Mouse (Mus musculus): Measurements from ENCODE around the gene Tsen2. TPM values are rescaled to one million over a fixed set of nuclear protein-coding genes. Genes with fewer than 3 reads are reported as not detected.

The Tsen2 gene
- polyA plus RNA-seq, 1 experiment from 2014 or later: 34.6 TPM

- Histone ChIP-seq H3K4me3 (no peak overlapping the region), H3K27ac (no peak overlapping the region), H3K27me3 (ENCODE audit: insufficient read depth, poor library complexity, severe bottlenecking) (no peaks in the 10 kb centered on the region), H3K4me1 (replicated peaks) (no peaks in the 10 kb centered on the region), H3K36me3 (peaks cover 94% of the 10 kb centered on the region), H3K9me3 (peaks cover 2% of the 10 kb centered on the region; the same call in 1 of the 2 replicates)
- 82% methylated on average over 5 of the region's 5 CpGs for whole genome bisulfite sequencing
- DNase-seq (ENCODE audit: low spot score): no peak
Measured at GRCm38 (mm10) chr6:115555485-115555884, 11.0 kb downstream of the Tsen2 start.

DNA sequence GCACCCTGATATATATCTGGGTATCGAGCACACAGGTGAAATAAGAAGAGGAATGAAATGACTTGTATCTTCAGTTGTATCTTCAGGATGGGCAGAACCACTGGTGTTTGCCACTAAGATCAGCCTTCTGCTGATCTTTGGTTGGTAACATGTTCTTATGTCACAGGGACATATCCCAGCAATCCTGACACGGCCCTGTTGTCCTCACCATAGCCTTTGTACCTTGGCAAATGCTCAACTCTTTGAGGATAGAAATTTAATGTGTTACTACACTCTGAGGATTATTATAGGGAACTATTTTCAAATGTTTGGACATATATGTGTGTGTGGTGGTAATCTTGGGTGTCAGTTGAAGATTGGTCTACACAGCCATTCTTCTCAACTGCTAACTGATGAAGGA, 13.7 kb downstream of the Tsen2 start:
- Histone ChIP-seq H3K27me3 (ENCODE audit: insufficient read depth, poor library complexity, severe bottlenecking) (no peaks in the 10 kb centered on the region), H3K36me3 (peaks cover 95% of the 10 kb centered on the region), H3K27ac (no peak overlapping the region), H3K4me1 (replicated peaks) (no peaks in the 10 kb centered on the region), H3K9me3 (peaks cover 2% of the 10 kb centered on the region; the same call in 1 of the 2 replicates), H3K4me3 (no peak overlapping the region)
- DNase-seq (ENCODE audit: low spot score): no peak
- 88% methylated on average over 2 of the region's 2 CpGs for WGBS

- whole genome bisulfite sequencing: 86% methylated on average over 21 of the region's 21 CpGs
- Histone ChIP-seq H3K4me3 (no peak overlapping the region), H3K9me3 (peaks cover 2% of the 10 kb centered on the region; the same call in 1 of the 2 replicates), H3K27me3 (ENCODE audit: insufficient read depth, poor library complexity, severe bottlenecking) (no peaks in the 10 kb centered on the region), H3K27ac (no peak overlapping the region), H3K36me3 (peaks cover 93% of the 10 kb centered on the region), H3K4me1 (replicated peaks) (no peaks in the 10 kb centered on the region)
- no peak for DNase-seq (ENCODE audit: low spot score)
Measured at GRCm38 (mm10) chr6:115559651-115560632, 15.5 kb downstream of the Tsen2 start.

GRCm38 (mm10) chr6:115565479-115566045, 21.1 kb downstream of the Tsen2 start:
- DNase-seq (ENCODE audit: low spot score): no peak
- Histone ChIP-seq H3K36me3 (peaks cover 95% of the 10 kb centered on the region), H3K27me3 (ENCODE audit: insufficient read depth, poor library complexity, severe bottlenecking) (no peaks in the 10 kb centered on the region), H3K4me3 (no peak overlapping the region), H3K27ac (no peak overlapping the region), H3K9me3 (peaks cover 6% of the 10 kb centered on the region; the same call in 1 of the 2 replicates), H3K4me1 (replicated peaks) (no peaks in the 10 kb centered on the region)
- 93% methylated on average over 6 of the region's 6 CpGs for WGBS

- Histone ChIP-seq H3K36me3 (peaks cover 94% of the 10 kb centered on the region), H3K4me3 (no peak overlapping the region), H3K9me3 (no peaks in the 10 kb centered on the region), H3K27me3 (ENCODE audit: insufficient read depth, poor library complexity, severe bottlenecking) (no peaks in the 10 kb centered on the region), H3K27ac (no peak overlapping the region), H3K4me1 (replicated peaks) (no peaks in the 10 kb centered on the region)
- 92% methylated on average over 7 of the region's 7 CpGs for WGBS
- DNase-seq (ENCODE audit: low spot score): no peak
Measured at GRCm38 (mm10) chr6:115574171-115574570, 29.7 kb downstream of the Tsen2 start.

GRCm38 (mm10) chr6:115577407-115577806, 32.9 kb downstream of the Tsen2 start:
- Histone ChIP-seq H3K36me3 (peaks cover 86% of the 10 kb centered on the region), H3K4me1 (replicated peaks) (no peaks in the 10 kb centered on the region), H3K27me3 (ENCODE audit: insufficient read depth, poor library complexity, severe bottlenecking) (no peaks in the 10 kb centered on the region), H3K4me3 (no peak overlapping the region), H3K9me3 (no peaks in the 10 kb centered on the region), H3K27ac (no peak overlapping the region)
- no peak for DNase-seq (ENCODE audit: low spot score)
- 88% methylated on average over 5 of the region's 5 CpGs for WGBS

DNA sequence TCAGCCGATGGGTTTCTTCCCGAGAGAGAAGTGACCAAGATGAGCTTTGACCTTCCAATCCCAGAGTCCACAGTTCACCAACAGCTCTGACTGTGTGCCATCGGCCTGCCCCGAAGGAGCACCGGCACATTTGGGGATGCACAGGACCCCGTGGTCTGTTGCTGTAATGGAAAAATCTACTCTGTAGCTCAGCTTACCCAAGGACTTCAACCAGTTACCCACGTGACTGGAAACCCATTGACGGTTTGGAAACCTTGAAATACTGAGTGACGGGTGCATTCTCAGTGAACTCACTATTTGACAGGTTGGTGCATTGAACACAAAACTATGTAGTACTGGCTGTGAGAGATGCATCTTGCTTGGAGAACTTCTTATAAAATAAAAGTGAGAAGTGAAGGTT, 33.5 kb downstream of the Tsen2 start:
- Histone ChIP-seq H3K27ac (no peak overlapping the region), H3K9me3 (no peaks in the 10 kb centered on the region), H3K27me3 (ENCODE audit: insufficient read depth, poor library complexity, severe bottlenecking) (no peaks in the 10 kb centered on the region), H3K36me3 (peaks cover 82% of the 10 kb centered on the region), H3K4me3 (no peak overlapping the region), H3K4me1 (replicated peaks) (no peaks in the 10 kb centered on the region)
- no peak for DNase-seq (ENCODE audit: low spot score)
- WGBS: 96% methylated on average over 9 of the region's 9 CpGs

- DNase-seq (ENCODE audit: low spot score): no peak
- Histone ChIP-seq H3K9me3 (no peaks in the 10 kb centered on the region), H3K27ac (no peak overlapping the region), H3K36me3 (peaks cover 56% of the 10 kb centered on the region), H3K4me1 (replicated peaks) (no peaks in the 10 kb centered on the region), H3K4me3 (no peak overlapping the region), H3K27me3 (ENCODE audit: insufficient read depth, poor library complexity, severe bottlenecking) (no peaks in the 10 kb centered on the region)
- 90% methylated on average over 3 of the region's 3 CpGs for WGBS
Measured at GRCm38 (mm10) chr6:115580810-115581209, 36.3 kb downstream of the Tsen2 start.

GRCm38 (mm10) chr6:115582328-115583115, 38.1 kb downstream of the Tsen2 start:
- H3K9me3 ChIP-seq: no peaks in the 10 kb centered on the region
- WGBS: 81% methylated on average over 10 of the region's 10 CpGs
- DNase-seq (ENCODE audit: low spot score): no peak
- no peaks in the 10 kb centered on the region for H3K4me1 ChIP-seq (replicated peaks)
- no peak overlapping the region for H3K4me3 ChIP-seq
- peaks cover 39% of the 10 kb centered on the region for H3K36me3 ChIP-seq
- no peak overlapping the region for H3K27ac ChIP-seq
- no peaks in the 10 kb centered on the region for H3K27me3 ChIP-seq (ENCODE audit: insufficient read depth, poor library complexity, severe bottlenecking)

GRCm38 (mm10) chr6:115583430-115584125, 39.1 kb downstream of the Tsen2 start:
- Histone ChIP-seq H3K27me3 (ENCODE audit: insufficient read depth, poor library complexity, severe bottlenecking) (no peaks in the 10 kb centered on the region), H3K36me3 (peaks cover 28% of the 10 kb centered on the region), H3K27ac (no peak overlapping the region), H3K4me1 (replicated peaks) (no peaks in the 10 kb centered on the region), H3K4me3 (no peak overlapping the region), H3K9me3 (no peaks in the 10 kb centered on the region)
- WGBS: 82% methylated on average over 6 of the region's 6 CpGs
- no peak for DNase-seq (ENCODE audit: low spot score)

GRCm38 (mm10) chr6:115584176-115584575, 39.7 kb downstream of the Tsen2 start:
- no peak for DNase-seq (ENCODE audit: low spot score)
- no peaks in the 10 kb centered on the region for H3K27me3 ChIP-seq (ENCODE audit: insufficient read depth, poor library complexity, severe bottlenecking)
- 76% methylated on average over 3 of the region's 3 CpGs for WGBS
- H3K9me3 ChIP-seq: no peaks in the 10 kb centered on the region
- peaks cover 22% of the 10 kb centered on the region for H3K36me3 ChIP-seq
- no peak overlapping the region for H3K27ac ChIP-seq
- no peaks in the 10 kb centered on the region for H3K4me1 ChIP-seq (replicated peaks)
- H3K4me3 ChIP-seq: no peak overlapping the region

- H3K36me3 ChIP-seq: peaks cover 4% of the 10 kb centered on the region; the same call in 1 of the 2 replicates
- no peaks in the 10 kb centered on the region for H3K9me3 ChIP-seq
- no peak overlapping the region for H3K4me3 ChIP-seq
- H3K4me1 ChIP-seq (replicated peaks): no peaks in the 10 kb centered on the region
- H3K27ac ChIP-seq: no peak overlapping the region
- H3K27me3 ChIP-seq (ENCODE audit: insufficient read depth, poor library complexity, severe bottlenecking): no peaks in the 10 kb centered on the region
- DNase-seq (ENCODE audit: low spot score): no peak
- WGBS: 91% methylated on average over 10 of the region's 10 CpGs
Measured at GRCm38 (mm10) chr6:115586321-115586720, 41.9 kb downstream of the Tsen2 start.

Data from hindbrain, embryonic 10.5 days (tissue).